Mouse (Mus musculus): ENCODE data around the gene Slc6a3.

- TF ChIP-seq POLR2A (IDR thresholded peaks at IDR 0.05; ENCODE audit: insufficient read depth, low read depth, low read length) = no peak
- TF ChIP-seq CTCF (IDR thresholded peaks at IDR 0.05; ENCODE audit: insufficient read depth, low read depth, low read length) = no peak
Measured at GRCm38 (mm10) chr13:73591488-73591887, 54.9 kb downstream of the Slc6a3 start.
